12 mouse cellular contexts compared by ENCODE assay signal in the genomic region with DNA sequence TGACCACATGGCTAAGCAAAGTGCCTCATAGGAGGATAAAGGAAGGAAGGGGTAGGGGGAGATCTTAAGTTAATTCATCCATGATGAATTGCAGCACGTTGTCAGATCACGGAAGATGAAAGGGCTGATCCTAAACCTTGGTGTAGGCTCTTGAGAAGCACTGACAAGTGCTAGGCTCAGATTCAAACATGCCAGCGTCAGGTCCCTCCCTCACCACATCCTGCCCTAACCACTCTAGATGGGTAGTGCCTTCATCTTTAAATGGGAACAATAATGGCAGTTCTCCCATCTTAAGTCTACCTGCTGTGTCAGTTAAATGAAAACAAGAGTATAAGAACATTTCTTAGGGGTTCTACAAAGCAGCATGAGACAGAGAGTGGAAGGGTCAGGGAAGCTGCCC.
A peak's percentile ranks its signal among the peaks of the same experiment; 100 is the strongest.
DNase-seq lines count a peak whose midpoint lies in the region.
"Had no signal": no experiment of that assay in that cellular context is flagged by ENCODE, and none has a peak within 500 bp of the region (broad histone marks: within the 10 kb centered on the region; RNA-seq: fewer than 3 reads in every experiment).

No protein-coding gene starts in this region.

- DNase-seq in thymus, postnatal 25 days = peak; percentile 15
- no peak for DNase-seq in thymus, postnatal 10 days (ENCODE audit: low spot score in 2 of 2)
- peak; percentile 61 for DNase-seq in T-cell, adult 2 months (ENCODE audit: low spot score)
- DNase-seq in naive thymus-derived CD4-positive, alpha-beta T cell, adult 2 months (ENCODE audit: low read depth) = peak; percentile 72
- no peak for DNase-seq in cerebellum, postnatal 14 days
- DNase-seq in kidney, adult 9 months = no peak
- DNase-seq: adrenal gland, adult 8-10 months; adrenal gland, postnatal 36 days; cerebellum, adult 2 months; cerebellum, postnatal 10 days; embryo, embryonic 11 days; gastrocnemius, postnatal 14 days had no signal

Comparison
In these comparisons a context has a peak if more than half of its experiments do, and no peak if none do; other contexts are left out.
1. DNase-seq: peak in thymus, postnatal 25 days (single experiment), T-cell, adult 2 months (single experiment) and naive thymus-derived CD4-positive, alpha-beta T cell, adult 2 months (single experiment); none in thymus, postnatal 10 days (0 of 2), cerebellum, postnatal 14 days (0 of 2) and kidney, adult 9 months (single experiment).